Comparison of ENCODE assay signal across 13 mouse cellular contexts in genomic region chr9:42964366-42964765, GRCm38 (mm10). TPM values are rescaled to one million over a fixed set of nuclear protein-coding genes. Genes with fewer than 3 reads are reported as not detected.
DNase-seq lines count a peak whose midpoint lies in the region; ATAC-seq and TF ChIP-seq lines count a peak whose summit lies in the region.
"Had no signal": no experiment of that assay in that cellular context is flagged by ENCODE, and none has a peak within 500 bp of the region (broad histone marks: within the 10 kb centered on the region; RNA-seq: fewer than 3 reads in every experiment).

No protein-coding gene starts in this region.

- ATAC-seq in forebrain, embryonic 14.5 days = no peak
- no peak; the same call in 1 of the 2 replicates for ATAC-seq in forebrain, embryonic 13.5 days
- ATAC-seq in limb, embryonic 12.5 days (ENCODE audit: insufficient number of reproducible peaks, insufficient read depth, low FRiP score, low TSS enrichment, low read depth) = no peak

- H3K27ac ChIP-seq in forebrain, embryonic 14.5 days (ENCODE audit: low read depth, low read length) = 0 out of 2 replicates have a peak overlapping the region, but pooled peaks have one; percentile 48
- no peak overlapping the region for H3K27ac ChIP-seq in forebrain, embryonic 13.5 days
- peak overlapping the region; percentile 20; the same call in 1 of the 2 replicates for H3K27ac ChIP-seq in limb, embryonic 12.5 days
- no peak overlapping the region for H3K27ac ChIP-seq in limb, embryonic 10.5 days
- H3K27ac ChIP-seq in left cerebral cortex, adult 2 months = peak overlapping the region; percentile 78
- H3K27ac ChIP-seq: embryonic facial prominence, embryonic 13.5 days; hindbrain, embryonic 15.5 days; limb, embryonic 13.5 days; neural tube, embryonic 13.5 days had no signal

- no peak overlapping the region for H3K4me2 ChIP-seq in forebrain, embryonic 14.5 days (ENCODE audit: low read length)
- no peak overlapping the region for H3K4me2 ChIP-seq in forebrain, embryonic 13.5 days
- H3K4me2 ChIP-seq in limb, embryonic 12.5 days = no peak overlapping the region
- H3K4me2 ChIP-seq: embryonic facial prominence, embryonic 13.5 days; hindbrain, embryonic 15.5 days; limb, embryonic 13.5 days; midbrain, embryonic 11.5 days; neural tube, embryonic 13.5 days had no signal

- H3K27me3 ChIP-seq in forebrain, embryonic 14.5 days (replicated peaks; ENCODE audit: control insufficient read depth, insufficient read depth, low read length) = no peaks in the 10 kb centered on the region
- H3K27me3 ChIP-seq in forebrain, embryonic 13.5 days = no peaks in the 10 kb centered on the region
- no peaks in the 10 kb centered on the region for H3K27me3 ChIP-seq in limb, embryonic 12.5 days
- no peaks in the 10 kb centered on the region for H3K27me3 ChIP-seq in limb, embryonic 10.5 days (ENCODE audit: low read depth, poor library complexity, severe bottlenecking)
- H3K27me3 ChIP-seq: embryonic facial prominence, embryonic 13.5 days; hindbrain, embryonic 15.5 days; limb, embryonic 13.5 days; neural tube, embryonic 13.5 days had no signal

- TF ChIP-seq POLR2A in lung, adult 2 months (IDR thresholded peaks at IDR 0.05; ENCODE audit: borderline replicate concordance, extremely low read depth, low read depth, low read length) = no peak

- H3K9me3 ChIP-seq in forebrain, embryonic 14.5 days (replicated peaks; ENCODE audit: control insufficient read depth, low read length) = no peaks in the 10 kb centered on the region
- no peaks in the 10 kb centered on the region for H3K9me3 ChIP-seq in forebrain, embryonic 13.5 days (replicated peaks)
- no peaks in the 10 kb centered on the region for H3K9me3 ChIP-seq in limb, embryonic 12.5 days
- no peaks in the 10 kb centered on the region for H3K9me3 ChIP-seq in limb, embryonic 10.5 days (replicated peaks)
- H3K9me3 ChIP-seq: embryonic facial prominence, embryonic 13.5 days; hindbrain, embryonic 15.5 days; limb, embryonic 13.5 days; neural tube, embryonic 13.5 days had no signal

- no peak for TF ChIP-seq CTCF in left cerebral cortex, adult 2 months (IDR thresholded peaks at IDR 0.05)
- no peak for TF ChIP-seq CTCF in lung, adult 2 months (IDR thresholded peaks at IDR 0.05; ENCODE audit: insufficient read depth, low read length)

- 71% methylated on average over 12 of the region's 12 CpGs for WGBS in forebrain, embryonic 14.5 days
- whole genome bisulfite sequencing in forebrain, embryonic 13.5 days = 79% methylated on average over 12 of the region's 12 CpGs
- 76% methylated on average over 12 of the region's 12 CpGs for WGBS in limb, embryonic 12.5 days
- WGBS in limb, embryonic 10.5 days = 90% methylated on average over 12 of the region's 12 CpGs
- WGBS in lung, adult 2 months = 85% methylated on average over 12 of the region's 12 CpGs

- no peak overlapping the region for H3K4me3 ChIP-seq in forebrain, embryonic 14.5 days (ENCODE audit: low read depth, low read length)
- no peak overlapping the region for H3K4me3 ChIP-seq in forebrain, embryonic 13.5 days
- H3K4me3 ChIP-seq in limb, embryonic 12.5 days (replicated peaks) = no peak overlapping the region
- no peak overlapping the region for H3K4me3 ChIP-seq in limb, embryonic 10.5 days
- H3K4me3 ChIP-seq in left cerebral cortex, adult 2 months = no peak overlapping the region
- no peak overlapping the region for H3K4me3 ChIP-seq in lung, adult 2 months (replicated peaks; ENCODE audit: extremely low read depth, low read depth, low read length)
- H3K4me3 ChIP-seq: embryonic facial prominence, embryonic 13.5 days; hindbrain, embryonic 15.5 days; limb, embryonic 13.5 days; neural tube, embryonic 13.5 days had no signal

- H3K4me1 ChIP-seq in forebrain, embryonic 14.5 days (ENCODE audit: control insufficient read depth, insufficient read depth, low read length) = no peaks in the 10 kb centered on the region
- H3K4me1 ChIP-seq in forebrain, embryonic 13.5 days = 0 out of 2 replicates have a peak, but pooled peaks cover 5% of the 10 kb centered on the region
- H3K4me1 ChIP-seq in limb, embryonic 12.5 days (replicated peaks) = peaks cover 5% of the 10 kb centered on the region; the same call in 1 of the 2 replicates
- 0 out of 2 replicates have a peak, but pooled peaks cover 4% of the 10 kb centered on the region for H3K4me1 ChIP-seq in limb, embryonic 10.5 days
- no peaks in the 10 kb centered on the region for H3K4me1 ChIP-seq in lung, adult 2 months (ENCODE audit: control insufficient read depth, insufficient read depth, low read length)
- H3K4me1 ChIP-seq: neural tube, embryonic 13.5 days had no signal

- intact Hi-C loops in left cerebral cortex, adult 2 months (cut with DNase I) = loop anchor here (5.0 kb wide), 2 partner anchors 577 to 632 kb away; no protein-coding TSS in a partner anchor

- peaks cover 30% of the 10 kb centered on the region for H3K36me3 ChIP-seq in forebrain, embryonic 14.5 days (ENCODE audit: control insufficient read depth, insufficient read depth, low read length)
- H3K36me3 ChIP-seq in forebrain, embryonic 13.5 days (ENCODE audit: poor library complexity, severe bottlenecking) = peaks cover 29% of the 10 kb centered on the region
- H3K36me3 ChIP-seq in limb, embryonic 12.5 days = peaks cover 30% of the 10 kb centered on the region
- H3K36me3 ChIP-seq in limb, embryonic 10.5 days = peaks cover 30% of the 10 kb centered on the region

- peak; percentile 48 for DNase-seq in forebrain, embryonic 14.5 days (ENCODE audit: low spot score)
- DNase-seq in limb, embryonic 10.5 days (ENCODE audit: low spot score) = no peak
- DNase-seq in left cerebral cortex, adult 2 months (ENCODE audit: extremely low spot score in 1 of 2, low spot score in 2 of 2) = peak; percentile 43 to 71
- DNase-seq in right cerebral cortex, postnatal 36 days (ENCODE audit: low spot score in 2 of 2) = peak; percentile 59
- no peak for DNase-seq in thymus, postnatal 4 days
- no peak for DNase-seq in lung, adult 2 months

- no peak overlapping the region for H3K9ac ChIP-seq in forebrain, embryonic 14.5 days (ENCODE audit: low read length)
- no peak overlapping the region for H3K9ac ChIP-seq in forebrain, embryonic 13.5 days
- H3K9ac ChIP-seq in limb, embryonic 12.5 days (replicated peaks) = no peak overlapping the region
- H3K9ac ChIP-seq: embryonic facial prominence, embryonic 13.5 days; hindbrain, embryonic 15.5 days; limb, embryonic 13.5 days; neural tube, embryonic 13.5 days had no signal

RNA-seq across cellular contexts. Expression of gene Grik4, which starts 20.1 kb away (rescaled TPM):
- polyA plus RNA-seq in forebrain, embryonic 14.5 days (2014; fragmentation: Nextera tagmentation; extraction: Ambion mirVana) = 1.4 and 1.9 TPM in 2 replicates
- 2.4 and 2.6 TPM in 2 replicates for polyA plus RNA-seq in forebrain, embryonic 13.5 days (2015; fragmentation: Nextera tagmentation; extraction: Ambion mirVana)
- 1.5 and 2.6 TPM in 2 replicates for polyA plus RNA-seq in limb, embryonic 12.5 days (2016; fragmentation: Nextera tagmentation; extraction: Ambion mirVana)
- polyA plus RNA-seq in limb, embryonic 10.5 days (2016; fragmentation: Nextera tagmentation; extraction: Ambion mirVana) = 1.6 and 2.2 TPM in 2 replicates
- total RNA-seq in left cerebral cortex, adult 2 months (2021) = 10 to 100 TPM; 17.7 to 18.3 TPM
- 0.31 and 0.93 TPM in 2 replicates for polyA plus RNA-seq in lung, adult 2 months (2012; rRNA removed)

Comparison
In these comparisons a context has a peak if more than half of its experiments do, and no peak if none do; other contexts are left out.
1. H3K27ac ChIP-seq: peak in forebrain, embryonic 14.5 days (single experiment), limb, embryonic 12.5 days (single experiment) and left cerebral cortex, adult 2 months (single experiment); none in forebrain, embryonic 13.5 days (single experiment) and limb, embryonic 10.5 days (single experiment).
2. DNase-seq: peak in forebrain, embryonic 14.5 days (single experiment), left cerebral cortex, adult 2 months (2 of 2) and right cerebral cortex, postnatal 36 days (2 of 2); none in limb, embryonic 10.5 days (single experiment), thymus, postnatal 4 days (single experiment) and lung, adult 2 months (single experiment).